Mouse (Mus musculus) stomach, embryonic 16.5 days (tissue): ENCODE measurements around the gene Ubald2. TPM values are rescaled to one million over a fixed set of nuclear protein-coding genes. Genes with fewer than 3 reads are reported as not detected.
"Not testable (repeated sequence)": the region's sequence is repeated elsewhere in the genome, so short reads cannot be mapped to it uniquely, and the experiment has no call there.

Experiments
- ATAC-seq: fragments of 200-750 bp; cut with Nextera tagmentation; 2 replicates; pipeline ENCODE4 v1.8.0; 2017; ENCODE audit warnings: moderate number of reproducible peaks, moderate TSS enrichment; ENCODE audit not compliant: insufficient read depth, low FRiP score
- H3K27ac ChIP-seq: fragments of 300-500 bp; sonication (generic); 2 replicates; pipeline ENCODE4 v1.5.1; 2014; ENCODE audit warnings: low read length
- H3K27me3 ChIP-seq: fragments of 300-500 bp; sonication (generic); 2 replicates; pipeline ENCODE4 v1.6.1; 2014; ENCODE audit warnings: low read length, control low read depth, mixed read lengths; ENCODE audit not compliant: control insufficient read depth, insufficient read depth
- H3K36me3 ChIP-seq: fragments of 300-500 bp; sonication (generic); 2 replicates; pipeline ENCODE4 v1.6.1; 2014; ENCODE audit warnings: low read length; ENCODE audit not compliant: control insufficient read depth, insufficient read depth
- H3K4me1 ChIP-seq: fragments of 300-500 bp; sonication (generic); 2 replicates; pipeline ENCODE4 v1.6.1; 2014; ENCODE audit warnings: low read length, control low read depth, mixed read lengths; ENCODE audit not compliant: control insufficient read depth, insufficient read depth
- H3K4me2 ChIP-seq: fragments of 300-500 bp; sonication (generic); 2 replicates; pipeline ENCODE4 v1.6.1; 2014; ENCODE audit warnings: low read depth, low read length, mixed read lengths
- H3K4me3 ChIP-seq: fragments of 300-500 bp; sonication (generic); replicated peaks from 2 replicates; pipeline ENCODE4 v1.5.1; 2014; ENCODE audit warnings: mild to moderate bottlenecking, low read length
- H3K9ac ChIP-seq: fragments of 300-500 bp; sonication (generic); 2 replicates; pipeline ENCODE4 v1.6.1; 2014; ENCODE audit warnings: low read length
- H3K9me3 ChIP-seq: fragments of 300-500 bp; sonication (generic); replicated peaks from 2 replicates; pipeline ENCODE4 v1.6.1; 2016; ENCODE audit warnings: low read length, control low read depth; ENCODE audit not compliant: control insufficient read depth
- WGBS: fragments of 180-500 bp; shearing (Covaris S2); extraction: QIAGEN DNeasy Blood & Tissue Kit; methylation state at CpG from one replicate; pipeline ENCODE4 v1.1.7; 2014; 5-methylcytosine and 5-hydroxymethylcytosine counted together
- polyA plus RNA-seq: library from polyadenylated mRNA; unstranded; fragments of >200 nt; fragmentation: Nextera tagmentation; extraction: Ambion mirVana; gene quantifications from 2 replicates; pipeline ENCODE4 v1.2.1, GENCODE M21; 2015

Gene Ubald2
- polyA plus RNA-seq, 1 experiment from 2014 or later, result 34.8 TPM

DNA sequence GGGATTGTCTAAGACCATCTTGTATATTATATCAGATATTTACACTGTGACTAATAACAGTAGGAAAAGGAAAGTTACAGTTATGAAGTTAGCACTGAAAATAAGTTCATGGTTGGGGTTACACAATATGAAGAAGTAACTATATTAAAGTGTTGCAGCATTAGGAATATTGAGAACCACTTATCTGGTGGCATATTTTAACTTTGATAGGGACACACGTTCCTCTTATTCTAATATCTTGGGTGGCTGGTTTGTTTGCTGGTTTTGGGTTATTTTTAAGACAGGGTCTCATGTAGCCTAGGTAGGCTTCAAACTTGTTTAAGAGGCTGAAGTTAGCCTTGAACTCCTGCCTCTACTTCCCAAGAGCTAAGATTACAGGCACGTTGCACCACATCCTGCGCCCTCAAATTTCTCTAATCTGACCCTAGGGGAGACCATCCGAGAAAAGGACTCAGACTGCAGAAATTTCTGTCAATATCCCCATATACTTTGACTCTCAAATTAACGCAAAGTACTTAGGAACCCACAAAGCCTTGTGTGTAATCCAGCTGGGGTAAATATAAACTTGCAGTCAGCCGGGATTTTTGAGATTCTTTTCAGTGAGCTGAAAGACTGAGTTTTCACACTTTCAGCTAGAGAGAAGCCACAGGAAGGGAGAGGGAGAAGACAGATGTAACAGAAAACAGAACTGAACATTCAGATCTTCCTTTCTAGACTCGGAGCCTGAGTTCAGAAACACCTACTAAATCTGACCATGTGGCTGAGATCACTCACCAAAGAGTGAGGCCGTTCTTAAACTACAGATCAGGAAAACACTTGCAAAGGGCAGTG, 36.2 kb upstream of the Ubald2 start:
- Histone ChIP-seq H3K27me3 (no peaks in the 10 kb centered on the region), H3K4me2 (no peak overlapping the region), H3K4me1 (0 out of 2 replicates have a peak, but pooled peaks cover 6% of the 10 kb centered on the region), H3K36me3 (no peaks in the 10 kb centered on the region), H3K9ac (no peak overlapping the region), H3K4me3 (no peak overlapping the region), H3K27ac (no peak overlapping the region), H3K9me3 (no peaks in the 10 kb centered on the region)
- 48% methylated on average over 8 of the region's 8 CpGs for WGBS
- no peak for ATAC-seq

DNA sequence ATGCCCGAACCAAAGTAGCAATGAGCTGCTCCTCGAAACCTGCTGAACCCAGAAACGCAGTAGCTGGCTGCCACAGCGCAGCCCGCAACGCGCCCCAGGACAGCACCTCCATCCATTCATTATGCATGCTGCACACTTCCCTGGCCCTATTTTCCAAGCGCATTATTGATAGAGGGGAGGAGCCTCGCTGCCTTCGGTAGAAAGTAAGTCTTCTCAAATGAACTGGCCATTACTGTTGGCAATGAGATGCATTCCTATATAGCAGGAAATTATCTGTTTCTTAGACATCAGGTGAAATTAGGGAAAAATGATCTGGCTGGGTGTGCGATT, 35.6 kb upstream of the Ubald2 start:
- Histone ChIP-seq H3K27ac (no peak overlapping the region), H3K27me3 (no peaks in the 10 kb centered on the region), H3K4me1 (0 out of 2 replicates have a peak, but pooled peaks cover 6% of the 10 kb centered on the region), H3K9me3 (no peaks in the 10 kb centered on the region), H3K9ac (no peak overlapping the region), H3K4me2 (no peak overlapping the region), H3K36me3 (0 out of 2 replicates have a peak, but pooled peaks cover 2% of the 10 kb centered on the region), H3K4me3 (no peak overlapping the region)
- 80% methylated on average over 11 of the region's 11 CpGs for WGBS
- ATAC-seq, result no peak

DNA sequence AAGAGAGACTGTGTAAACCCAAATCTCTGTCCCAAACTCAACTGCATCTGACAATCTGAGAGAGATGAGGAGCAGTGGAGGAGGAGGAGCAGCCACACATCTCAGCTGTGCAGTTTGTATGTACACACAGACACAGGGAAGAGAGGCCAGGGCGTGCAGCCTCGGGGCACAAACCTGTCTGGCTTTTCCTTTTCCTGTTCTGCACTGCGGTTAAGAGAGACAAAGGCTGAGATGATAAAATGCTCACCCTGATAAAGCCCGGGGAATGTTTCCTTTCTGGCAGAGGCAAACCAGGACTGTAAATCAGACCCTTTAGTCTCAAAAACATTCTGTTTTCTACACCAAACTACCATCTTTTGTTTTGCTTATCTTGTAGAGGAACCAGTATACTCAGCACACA, 33.3 kb upstream of the Ubald2 start:
- no peak for ATAC-seq
- Histone ChIP-seq H3K4me3 (no peak overlapping the region), H3K27me3 (no peaks in the 10 kb centered on the region), H3K36me3 (0 out of 2 replicates have a peak, but pooled peaks cover 5% of the 10 kb centered on the region), H3K4me2 (no peak overlapping the region), H3K4me1 (0 out of 2 replicates have a peak, but pooled peaks cover 6% of the 10 kb centered on the region), H3K9ac (peak overlapping the region; percentile 26; the same call in 1 of the 2 replicates), H3K9me3 (no peaks in the 10 kb centered on the region), H3K27ac (no peak overlapping the region)
- 19% methylated on average over 4 of the region's 4 CpGs for WGBS

DNA sequence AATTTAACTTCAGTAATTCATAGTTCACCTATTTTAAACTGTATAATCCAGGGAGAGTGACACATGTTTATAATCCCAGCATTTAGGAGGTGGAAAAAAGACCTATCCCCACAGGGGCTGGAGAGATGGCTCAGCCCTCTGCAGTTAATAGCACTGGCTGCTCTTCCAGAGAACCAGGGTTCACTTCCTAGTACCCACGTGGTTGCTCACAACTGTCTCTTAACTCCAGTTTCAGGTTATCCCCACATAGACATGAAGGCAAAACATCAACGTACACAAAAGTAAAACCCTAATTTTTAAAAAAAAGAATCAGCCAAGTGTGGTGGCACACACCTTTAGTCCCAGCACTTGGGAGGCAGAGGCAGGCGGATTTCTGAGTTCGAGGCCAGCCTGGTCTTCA, 28.3 kb upstream of the Ubald2 start:
- H3K27ac ChIP-seq, result no peak overlapping the region
- H3K4me2 ChIP-seq, result no peak overlapping the region
- 0 out of 2 replicates have a peak, but pooled peaks cover under 1% of the 10 kb centered on the region for H3K4me1 ChIP-seq
- 90% methylated on average over 4 of the region's 4 CpGs for WGBS
- H3K9me3 ChIP-seq, result no peaks in the 10 kb centered on the region
- H3K27me3 ChIP-seq, result no peaks in the 10 kb centered on the region
- H3K4me3 ChIP-seq, result no peak overlapping the region
- ATAC-seq, result no peak
- H3K9ac ChIP-seq, result no peak overlapping the region
- 0 out of 2 replicates have a peak, but pooled peaks cover 5% of the 10 kb centered on the region for H3K36me3 ChIP-seq

- WGBS, result 89% methylated on average over 16 of the region's 16 CpGs
- no peak overlapping the region for H3K27ac ChIP-seq
- H3K9ac ChIP-seq, result no peak overlapping the region
- no peak for ATAC-seq
- H3K36me3 ChIP-seq, result 0 out of 2 replicates have a peak, but pooled peaks cover 5% of the 10 kb centered on the region
- no peaks in the 10 kb centered on the region for H3K27me3 ChIP-seq
- no peak overlapping the region for H3K4me3 ChIP-seq
- H3K4me1 ChIP-seq, result 0 out of 2 replicates have a peak, but pooled peaks cover 4% of the 10 kb centered on the region
- no peak overlapping the region for H3K4me2 ChIP-seq
- no peaks in the 10 kb centered on the region for H3K9me3 ChIP-seq
These were observed 27.6 kb upstream of the Ubald2 start for GRCm38 (mm10) chr11:116406231-116406728.

- no peaks in the 10 kb centered on the region for H3K36me3 ChIP-seq
- H3K4me3 ChIP-seq, result no peak overlapping the region
- H3K27me3 ChIP-seq, result no peaks in the 10 kb centered on the region
- no peaks in the 10 kb centered on the region for H3K9me3 ChIP-seq
- no peak for ATAC-seq
- no peak overlapping the region for H3K27ac ChIP-seq
- H3K4me2 ChIP-seq, result no peak overlapping the region
- peaks cover 16% of the 10 kb centered on the region for H3K4me1 ChIP-seq
- H3K9ac ChIP-seq, result no peak overlapping the region
- WGBS, result 87% methylated on average over 3 of the region's 3 CpGs
These were observed 24.9 kb upstream of the Ubald2 start for GRCm38 (mm10) chr11:116409008-116409407.

- not testable (repeated sequence) for H3K4me3 ChIP-seq, H3K9me3 ChIP-seq, H3K36me3 ChIP-seq, H3K27me3 ChIP-seq, ATAC-seq, H3K4me2 ChIP-seq, H3K9ac ChIP-seq, H3K27ac ChIP-seq
- peaks cover 16% of the 10 kb centered on the region for H3K4me1 ChIP-seq
- 86% methylated on average over 4 of the region's 4 CpGs for WGBS
These were observed 23.5 kb upstream of the Ubald2 start for GRCm38 (mm10) chr11:116410415-116410814.

- no peak for ATAC-seq
- H3K4me2 ChIP-seq, result peak overlapping the region; percentile 100
- H3K9me3 ChIP-seq, result no peaks in the 10 kb centered on the region
- no peak overlapping the region for H3K27ac ChIP-seq
- H3K4me1 ChIP-seq, result peaks cover 16% of the 10 kb centered on the region
- peak overlapping the region; percentile 86 for H3K9ac ChIP-seq
- H3K27me3 ChIP-seq, result no peaks in the 10 kb centered on the region
- H3K36me3 ChIP-seq, result no peaks in the 10 kb centered on the region
- peak overlapping the region; percentile 75 for H3K4me3 ChIP-seq
- 34% methylated on average over 6 of the region's 6 CpGs for WGBS
These were observed 22.3 kb upstream of the Ubald2 start for GRCm38 (mm10) chr11:116411582-116411981.

DNA sequence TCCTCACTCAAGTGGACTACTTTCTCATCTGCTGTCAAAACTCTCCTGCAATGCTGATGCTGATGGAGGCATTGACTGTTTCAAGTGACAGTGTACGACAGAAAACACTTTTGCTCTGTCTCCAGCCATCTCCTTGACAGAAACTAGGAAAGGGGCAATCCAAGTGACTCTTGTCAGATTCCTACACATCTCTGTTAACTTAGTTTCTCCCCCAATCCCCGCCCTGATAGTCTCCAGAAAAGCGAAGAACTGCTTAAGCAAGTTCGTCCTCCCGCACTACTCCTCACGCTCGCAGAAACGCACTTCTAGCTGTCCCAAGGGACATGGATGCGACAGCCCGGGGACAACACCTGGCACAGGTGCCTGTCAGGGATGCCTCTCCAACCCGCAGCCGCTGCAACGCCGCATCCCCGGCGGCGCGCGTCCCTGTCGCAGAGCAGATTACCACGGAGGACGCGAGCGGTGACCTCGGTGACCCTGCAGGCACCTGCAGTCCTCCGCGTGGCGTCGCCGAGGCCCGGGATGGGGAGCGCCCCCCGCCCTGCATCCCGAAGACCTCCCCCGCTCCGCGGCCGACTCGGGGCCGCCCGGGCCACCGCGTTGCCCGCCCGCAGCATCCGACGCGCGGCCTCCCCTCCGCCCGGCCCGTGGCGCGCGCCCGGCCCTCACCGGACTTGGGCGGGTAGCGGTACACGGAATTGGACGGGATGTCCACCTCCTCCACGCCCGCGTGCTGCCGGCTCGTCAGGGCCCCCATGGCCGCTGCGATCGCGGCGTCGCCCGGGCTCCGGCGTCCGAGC, 21.7 kb upstream of the Ubald2 start:
- H3K27ac ChIP-seq, result no peak overlapping the region
- no peaks in the 10 kb centered on the region for H3K9me3 ChIP-seq
- peak; percentile 39; the same call in 1 of the 2 replicates for ATAC-seq
- under 1% methylated on average over 63 of the region's 76 CpGs for WGBS
- H3K27me3 ChIP-seq, result no peaks in the 10 kb centered on the region
- H3K4me2 ChIP-seq, result peak overlapping the region; percentile 100
- peak overlapping the region; percentile 75 for H3K4me3 ChIP-seq
- no peaks in the 10 kb centered on the region for H3K36me3 ChIP-seq
- peaks cover 16% of the 10 kb centered on the region for H3K4me1 ChIP-seq
- H3K9ac ChIP-seq, result peak overlapping the region; percentile 86
